Mouse (Mus musculus) thymus, adult 2 months (tissue): Measurements from ENCODE around the gene Olfr578. TPM values are rescaled to one million over a fixed set of nuclear protein-coding genes. Genes with fewer than 3 reads are reported as not detected.

Experiments
- DNase-seq: peaks from one replicate; pipeline ENCODE4 v3.0.0; 2021
- H3K27ac ChIP-seq: fragments of 200-500 bp; 2 replicates; pipeline ENCODE4 v1.5.1; 2012; ENCODE audit warnings: low read length, control low read depth; ENCODE audit not compliant: control insufficient read depth, insufficient read depth
- H3K27me3 ChIP-seq: fragments of 200-500 bp; 2 replicates; pipeline ENCODE4 v1.6.1; 2012; ENCODE audit warnings: mild to moderate bottlenecking, low read length, moderate library complexity, mixed read lengths; ENCODE audit not compliant: control insufficient read depth, insufficient read depth
- H3K36me3 ChIP-seq: fragments of 200-500 bp; 2 replicates; pipeline ENCODE4 v1.6.1; 2012; ENCODE audit warnings: mild to moderate bottlenecking, low read length, moderate library complexity; ENCODE audit not compliant: control insufficient read depth, insufficient read depth
- H3K4me1 ChIP-seq: fragments of 200-500 bp; replicated peaks from 2 replicates; pipeline ENCODE4 v1.6.1; 2012; ENCODE audit warnings: low read length; ENCODE audit not compliant: control insufficient read depth, insufficient read depth
- H3K4me3 ChIP-seq: fragments of 200-500 bp; 2 replicates; pipeline ENCODE4 v1.5.1; 2012; ENCODE audit warnings: mild to moderate bottlenecking, low read length, control low read depth, moderate library complexity; ENCODE audit not compliant: control insufficient read depth, insufficient read depth
- CTCF ChIP-seq: fragments of 200-500 bp; IDR thresholded peaks from 2 replicates; pipeline ENCODE4 v1.5.1; 2012; ENCODE audit warnings: mild to moderate bottlenecking, control low read depth, low read length, moderate library complexity, borderline replicate concordance; ENCODE audit not compliant: control insufficient read depth, poor library complexity, insufficient read depth; ENCODE audit errors: extremely low read depth
- POLR2A ChIP-seq: fragments of 200-500 bp; IDR thresholded peaks from 2 replicates; pipeline ENCODE4 v1.6.1; 2012; ENCODE audit warnings: mild to moderate bottlenecking, low read length, control low read depth, moderate library complexity; ENCODE audit not compliant: control insufficient read depth, poor library complexity, insufficient read depth; ENCODE audit errors: extremely low read depth
- WGBS: fragments of 180-500 bp; shearing (Covaris S2); methylation state at CpG from one replicate; pipeline ENCODE4 v1.1.7; 2018; 5-methylcytosine and 5-hydroxymethylcytosine counted together
- polyA plus RNA-seq: library from polyadenylated mRNA; depleted of rRNA; stranded (reverse); fragments of >200 nt; gene quantifications from 2 replicates; pipeline ENCODE4 v1.2.3, GENCODE M21; 2012; rRNA removed

Olfr578 gene
- polyA plus RNA-seq, 1 experiment = not detected

- H3K4me1 ChIP-seq = no peaks in the 10 kb centered on the region
- no peaks in the 10 kb centered on the region for H3K27me3 ChIP-seq
- no peak for DNase-seq
- TF ChIP-seq POLR2A (no peak), CTCF (no peak)
- 86% methylated on average over 1 of the region's 1 CpGs for WGBS
- H3K27ac ChIP-seq = no peak overlapping the region
- H3K36me3 ChIP-seq = no peaks in the 10 kb centered on the region
- no peak overlapping the region for H3K4me3 ChIP-seq
Observed at GRCm38 (mm10) chr7:102950732-102951131, 38.4 kb downstream of the Olfr578 start.

GRCm38 (mm10) chr7:102948167-102948566 lies 41.0 kb downstream of the Olfr578 start, which contains the start of gene Olfr574:
TSS of gene Olfr574 (plus strand) at chr7:102948467.
- WGBS = 100% methylated on average over 1 of the region's 1 CpGs
- DNase-seq = no peak
- H3K27me3 ChIP-seq = no peaks in the 10 kb centered on the region
- TF ChIP-seq CTCF (no peak), POLR2A (no peak)
- H3K4me3 ChIP-seq = no peak within 1 kb of the TSS
- H3K4me1 ChIP-seq = no peaks in the 10 kb centered on the region
- no peak within 1 kb of the TSS for H3K27ac ChIP-seq
- H3K36me3 ChIP-seq = no peaks in the 10 kb centered on the region

GRCm38 (mm10) chr7:102943417-102943816 lies 45.7 kb downstream of the Olfr578 start:
- no peak for DNase-seq
- no peaks in the 10 kb centered on the region for H3K36me3 ChIP-seq
- H3K4me1 ChIP-seq = no peaks in the 10 kb centered on the region
- no peak overlapping the region for H3K27ac ChIP-seq
- no peak for TF ChIP-seq POLR2A
- no peak for TF ChIP-seq CTCF
- no peak overlapping the region for H3K4me3 ChIP-seq
- 94% methylated on average over 1 of the region's 1 CpGs for WGBS
- H3K27me3 ChIP-seq = no peaks in the 10 kb centered on the region

- Histone ChIP-seq H3K4me1 (no peaks in the 10 kb centered on the region), H3K36me3 (no peaks in the 10 kb centered on the region), H3K4me3 (no peak within 1 kb of the TSS), H3K27me3 (no peaks in the 10 kb centered on the region), H3K27ac (no peak within 1 kb of the TSS)
- DNase-seq = no peak
- TF ChIP-seq POLR2A (no peak), CTCF (no peak)
- WGBS = 93% methylated on average over 2 of the region's 2 CpGs
Observed at GRCm38 (mm10) chr7:102942475-102942874, 46.6 kb downstream of the Olfr578 start, which contains the start of gene Olfr573-ps1. TSS of gene Olfr573-ps1 (minus strand) at chr7:102942575.

Other genes with a start within 250 kb of the Olfr578 start
- gene Olfr560, start 230.0 kb downstream of the Olfr578 start, polyA plus RNA-seq = not detected in 2 replicates
- 0.29 and 0.32 TPM in 2 replicates for gene Olfr78, start 229.9 kb downstream of the Olfr578 start, polyA plus RNA-seq
- not detected in 2 replicates for gene Olfr561, start 218.1 kb downstream of the Olfr578 start, polyA plus RNA-seq
- not detected in 2 replicates for gene Olfr564, start 185.8 kb downstream of the Olfr578 start, polyA plus RNA-seq
- gene Olfr566, start 130.6 kb downstream of the Olfr578 start, polyA plus RNA-seq = not detected in 2 replicates
- not detected in 2 replicates for gene Olfr568, start 112.2 kb downstream of the Olfr578 start, polyA plus RNA-seq
- not detected in 2 replicates for gene Olfr569, start 98.4 kb downstream of the Olfr578 start, polyA plus RNA-seq
- not detected in 2 replicates for gene Olfr570, start 94.7 kb downstream of the Olfr578 start, polyA plus RNA-seq
- not detected in 2 replicates for gene Olfr571, start 71.8 kb downstream of the Olfr578 start, polyA plus RNA-seq
- gene Olfr572, start 64.9 kb downstream of the Olfr578 start, polyA plus RNA-seq = not detected in 2 replicates
- gene Olfr573-ps1, start 46.7 kb downstream of the Olfr578 start, polyA plus RNA-seq = not detected in 2 replicates
- not detected in 2 replicates for gene Olfr574, start 40.9 kb downstream of the Olfr578 start, polyA plus RNA-seq
- not detected in 2 replicates for gene Olfr575, start 30.5 kb downstream of the Olfr578 start, polyA plus RNA-seq
- gene Olfr576, start 26.7 kb downstream of the Olfr578 start, polyA plus RNA-seq = not detected in 2 replicates
- not detected in 2 replicates for gene Olfr577, start 13.4 kb downstream of the Olfr578 start, polyA plus RNA-seq
- not detected in 2 replicates for gene Olfr582, start 48.7 kb upstream of the Olfr578 start, polyA plus RNA-seq
- gene Olfr583, start 62.0 kb upstream of the Olfr578 start, polyA plus RNA-seq = not detected in 2 replicates
- not detected in 2 replicates for gene Olfr584, start 92.6 kb upstream of the Olfr578 start, polyA plus RNA-seq
- not detected in 2 replicates for gene Olfr585, start 108.4 kb upstream of the Olfr578 start, polyA plus RNA-seq
- gene Olfr586, start 136.3 kb upstream of the Olfr578 start, polyA plus RNA-seq = not detected in 2 replicates
- not detected in 2 replicates for gene Olfr588-ps1, start 151.6 kb upstream of the Olfr578 start, polyA plus RNA-seq
- gene Olfr589, start 167.0 kb upstream of the Olfr578 start, polyA plus RNA-seq = not detected in 2 replicates
- gene Olfr591, start 189.0 kb upstream of the Olfr578 start, polyA plus RNA-seq = not detected in 2 replicates
- not detected in 2 replicates for gene Olfr592, start 195.5 kb upstream of the Olfr578 start, polyA plus RNA-seq
- not detected in 2 replicates for gene Olfr593, start 222.5 kb upstream of the Olfr578 start, polyA plus RNA-seq
- gene Olfr594, start 227.7 kb upstream of the Olfr578 start, polyA plus RNA-seq = not detected in 2 replicates